Mouse (Mus musculus) MEL (cell line): ENCODE results near the gene Nhsl2. TPM values are rescaled to one million over a fixed set of nuclear protein-coding genes. Genes with fewer than 3 reads are reported as not detected.

Source experiments
- DNase-seq: peaks from one replicate; pipeline ENCODE4 v3.0.0; 2011; ENCODE audit warnings: low read depth, low spot score
- H3K27ac ChIP-seq: 2 replicates; pipeline ENCODE4 v1.5.1; 2012; ENCODE audit warnings: low read depth, mild to moderate bottlenecking, control low read depth, low read length, moderate library complexity; ENCODE audit not compliant: control insufficient read depth
- H3K27me3 ChIP-seq, 2 experiments: fragments of 150-350 bp in 1 of 2; sonication (generic) in 1 of 2; 2 replicates each; pipeline ENCODE4 v1.6.1; 2012; ENCODE audit warnings: low read length in 2 of 2, mild to moderate bottlenecking in 2 of 2, improper control_type of control experiment in 1 of 2, moderate library complexity in 1 of 2; ENCODE audit not compliant: insufficient read depth in 2 of 2, control insufficient read depth in 1 of 2
- H3K36me3 ChIP-seq, 2 experiments: 2 replicates each; pipeline ENCODE4 v1.6.1; 2012 to 2014; ENCODE audit warnings: low read length in 2 of 2, improper control_type of control experiment in 1 of 2, inconsistent platforms in 1 of 2, mild to moderate bottlenecking in 1 of 2; ENCODE audit not compliant: insufficient read depth in 2 of 2, control insufficient read depth in 1 of 2
- H3K4me1 ChIP-seq, 2 experiments: fragments of 150-350 bp in 1 of 2; sonication (generic) in 1 of 2; 2 replicates each; pipeline ENCODE4 v1.6.1; 2012; ENCODE audit warnings: low read length in 2 of 2, improper control_type of control experiment in 1 of 2, mild to moderate bottlenecking in 1 of 2; ENCODE audit not compliant: insufficient read depth in 2 of 2, control insufficient read depth in 1 of 2
- H3K4me3 ChIP-seq, 2 experiments: fragments of 150-350 bp in 1 of 2; sonication (generic) in 1 of 2; 2 replicates each; pipeline ENCODE4 v1.5.1; 2012; ENCODE audit warnings: low read depth in 2 of 2, low read length in 2 of 2, mild to moderate bottlenecking in 2 of 2, moderate library complexity in 2 of 2, control low read depth in 1 of 2, improper control_type of control experiment in 1 of 2; ENCODE audit not compliant: control insufficient read depth in 1 of 2, insufficient read depth in 1 of 2
- H3K79me2 ChIP-seq: 2 replicates; pipeline ENCODE4 v1.6.1; 2012; ENCODE audit warnings: mild to moderate bottlenecking, low read length, moderate library complexity; ENCODE audit not compliant: control insufficient read depth, poor library complexity, insufficient read depth
- H3K9ac ChIP-seq: 2 replicates; pipeline ENCODE4 v1.6.1; 2012; ENCODE audit warnings: low read depth, mild to moderate bottlenecking, control low read depth, low read length, moderate library complexity; ENCODE audit not compliant: control insufficient read depth, poor library complexity, severe bottlenecking
- H3K9me3 ChIP-seq: fragments of 150-350 bp; sonication (generic); replicated peaks from 2 replicates; pipeline ENCODE4 v1.6.1; 2012; ENCODE audit warnings: mild to moderate bottlenecking, low read length, improper control_type of control experiment, moderate library complexity; ENCODE audit not compliant: insufficient read depth
- BHLHE40 ChIP-seq: IDR thresholded peaks from 2 replicates; pipeline ENCODE4 v1.6.1; 2012; ENCODE audit warnings: low read depth, mild to moderate bottlenecking, inconsistent platforms, low read length, improper control_type of control experiment, borderline replicate concordance
- CHD2 ChIP-seq: IDR thresholded peaks from 2 replicates; pipeline ENCODE4 v1.6.1; 2011; ENCODE audit warnings: low read length, improper control_type of control experiment
- E2F4 ChIP-seq: IDR thresholded peaks from 2 replicates; pipeline ENCODE4 v1.6.1; 2011; ENCODE audit warnings: low read depth, low read length, improper control_type of control experiment, borderline replicate concordance
- ELF1 ChIP-seq: IDR thresholded peaks from 2 replicates; pipeline ENCODE4 v1.6.1; 2014; ENCODE audit warnings: low read depth, mild to moderate bottlenecking, inconsistent platforms, low read length, improper control_type of control experiment, moderate library complexity
- EP300 ChIP-seq, 2 experiments: IDR thresholded peaks; 2 replicates each; pipeline ENCODE4 v1.6.1; 2011; ENCODE audit warnings: improper control_type of control experiment in 2 of 2, low read length in 2 of 2, low read depth in 1 of 2, mild to moderate bottlenecking in 1 of 2
- ETS1 ChIP-seq: IDR thresholded peaks from 2 replicates; pipeline ENCODE4 v1.6.1; 2012; ENCODE audit warnings: low read depth, mild to moderate bottlenecking, inconsistent platforms, low read length, improper control_type of control experiment, moderate library complexity
- GABPA ChIP-seq: IDR thresholded peaks from 2 replicates; pipeline ENCODE4 v1.6.1; 2012; ENCODE audit warnings: low read depth, mild to moderate bottlenecking, inconsistent platforms, low read length, improper control_type of control experiment, moderate library complexity
- JUND ChIP-seq: IDR thresholded peaks from 2 replicates; pipeline ENCODE4 v1.6.1; 2011; ENCODE audit warnings: low read depth, mild to moderate bottlenecking, improper control_type of control experiment, low read length
- KAT2A ChIP-seq: conservative IDR thresholded peaks from 2 replicates; pipeline ENCODE4 v1.6.1; 2012; ENCODE audit warnings: low read depth, low read length, improper control_type of control experiment, inconsistent platforms
- MAX ChIP-seq: IDR thresholded peaks from 2 replicates; pipeline ENCODE4 v1.6.1; 2011; ENCODE audit warnings: low read length, improper control_type of control experiment
- MAZ ChIP-seq: IDR thresholded peaks from 2 replicates; pipeline ENCODE4 v1.6.1; 2012; ENCODE audit warnings: low read depth, mild to moderate bottlenecking, inconsistent platforms, low read length, improper control_type of control experiment
- MXI1 ChIP-seq: IDR thresholded peaks from 2 replicates; pipeline ENCODE4 v1.6.1; 2011; ENCODE audit warnings: mild to moderate bottlenecking, low read depth, low read length, improper control_type of control experiment
- MYC ChIP-seq: IDR thresholded peaks from 2 replicates; pipeline ENCODE4 v1.6.1; 2011; ENCODE audit warnings: low read depth, mild to moderate bottlenecking, low read length, improper control_type of control experiment, moderate library complexity
- NELFE ChIP-seq: IDR thresholded peaks from 2 replicates; pipeline ENCODE4 v1.6.1; 2011; ENCODE audit warnings: low read depth, low read length, improper control_type of control experiment
- SIN3A ChIP-seq: IDR thresholded peaks from 2 replicates; pipeline ENCODE4 v1.6.1; 2012; ENCODE audit warnings: low read length, improper control_type of control experiment, inconsistent platforms
- SMC3 ChIP-seq: IDR thresholded peaks from 2 replicates; pipeline ENCODE4 v1.6.1; 2011; ENCODE audit warnings: low read depth, low read length, improper control_type of control experiment
- TAL1 ChIP-seq: IDR thresholded peaks from 2 replicates; pipeline ENCODE4 v1.6.1; 2012; ENCODE audit warnings: mild to moderate bottlenecking, inconsistent platforms, low read length, moderate library complexity, mixed read lengths
- TBP ChIP-seq: IDR thresholded peaks from 2 replicates; pipeline ENCODE4 v1.8.0; 2011; ENCODE audit warnings: low read depth, low read length, improper control_type of control experiment
- USF1 ChIP-seq: IDR thresholded peaks from 2 replicates; pipeline ENCODE4 v1.6.1; 2014; ENCODE audit warnings: low read depth, mild to moderate bottlenecking, inconsistent platforms, low read length, improper control_type of control experiment, moderate library complexity
- USF2 ChIP-seq, 2 experiments: IDR thresholded peaks; 2 replicates each; pipeline ENCODE4 v1.6.1; 2011 to 2012; ENCODE audit warnings: improper control_type of control experiment in 2 of 2, low read length in 2 of 2, borderline replicate concordance in 1 of 2, inconsistent platforms in 1 of 2, low read depth in 1 of 2, mild to moderate bottlenecking in 1 of 2; ENCODE audit not compliant: insufficient read depth in 1 of 2
- ZKSCAN1 ChIP-seq: IDR thresholded peaks from 2 replicates; pipeline ENCODE4 v1.6.1; 2012; ENCODE audit warnings: low read depth, mild to moderate bottlenecking, inconsistent platforms, low read length, improper control_type of control experiment, moderate library complexity
- ZMIZ1 ChIP-seq: IDR thresholded peaks from 2 replicates; pipeline ENCODE4 v1.6.1; 2012; ENCODE audit warnings: low read depth, mild to moderate bottlenecking, inconsistent platforms, low read length, improper control_type of control experiment, moderate library complexity
- ZNF384 ChIP-seq: IDR thresholded peaks from 2 replicates; pipeline ENCODE4 v1.6.1; 2012; ENCODE audit warnings: low read depth, mild to moderate bottlenecking, inconsistent platforms, low read length, improper control_type of control experiment
- polyA plus RNA-seq, 2 experiments: library from polyadenylated mRNA; stranded (reverse) in 1 of 2; unstranded in 1 of 2; fragments of >175 nt in 1 of 2; fragments of >200 nt in 1 of 2; gene quantifications; 2 replicates each; pipeline versions ENCODE4 v1.2.1 to v1.2.4; 2012; ENCODE audit warnings: low replicate concordance in 2 of 2, low read depth in 1 of 2; ENCODE audit not compliant: insufficient read length in 2 of 2, insufficient read depth in 1 of 2, missing spikeins in 1 of 2
- total RNA-seq: library from RNA; depleted of rRNA; stranded (reverse); fragments of 300-350 nt; gene quantifications from 2 replicates; pipeline ENCODE4 v1.2.3, GENCODE M21; 2012

Nhsl2 gene
- total and polyA plus RNA-seq, 3 experiments, result 0.01 to 0.23 TPM; not detected in 1

- H3K9ac ChIP-seq, result no peak overlapping the region
- no peak for TF ChIP-seq GABPA
- no peak for TF ChIP-seq JUND
- TF ChIP-seq MXI1, result no peak
- no peak for TF ChIP-seq BHLHE40
- TF ChIP-seq E2F4, result no peak
- TF ChIP-seq TAL1, result no peak
- TF ChIP-seq ZNF384, result no peak
- no peak for TF ChIP-seq MYC
- no peak for TF ChIP-seq ZMIZ1
- no peak for TF ChIP-seq NELFE
- no peak for TF ChIP-seq MAX
- no peak for TF ChIP-seq MAZ
- no peak for TF ChIP-seq USF2 (IDR thresholded peaks at IDR 0.05; ENCODE audit: borderline replicate concordance in 1 of 2, insufficient read depth in 1 of 2, low read depth in 1 of 2, low read length in 2 of 2)
- no peak for TF ChIP-seq ETS1
- TF ChIP-seq KAT2A, result no peak
- TF ChIP-seq ELF1, result no peak
- TF ChIP-seq ZKSCAN1, result no peak
- TF ChIP-seq CHD2, result no peak
- TF ChIP-seq SMC3, result no peak
- H3K4me3 ChIP-seq, result no peak overlapping the region
- H3K79me2 ChIP-seq, result no peaks in the 10 kb centered on the region
- no peaks in the 10 kb centered on the region for H3K9me3 ChIP-seq
- DNase-seq, result no peak
- no peaks in the 10 kb centered on the region for H3K36me3 ChIP-seq
- no peak overlapping the region for H3K27ac ChIP-seq
- no peaks in the 10 kb centered on the region for H3K4me1 ChIP-seq
- H3K27me3 ChIP-seq, result peaks cover 0 to 2% of the 10 kb centered on the region in 2 experiments; a peak in 3 of 4 replicates
Observed at GRCm38 (mm10) chrX:102081573-102082279, 232.5 kb downstream of the Nhsl2 start.

GRCm38 (mm10) chrX:102082340-102082739 is 233.2 kb downstream of the Nhsl2 start:
- Histone ChIP-seq H3K79me2 (no peaks in the 10 kb centered on the region), H3K9ac (no peak overlapping the region), H3K4me3 (no peak overlapping the region), H3K27ac (no peak overlapping the region), H3K4me1 (no peaks in the 10 kb centered on the region), H3K9me3 (no peaks in the 10 kb centered on the region), H3K36me3 (no peaks in the 10 kb centered on the region), H3K27me3 (peaks cover 0 to 2% of the 10 kb centered on the region in 2 experiments; a peak in 3 of 4 replicates)
- no peak for DNase-seq
- TF ChIP-seq SMC3 (no peak), EP300 (IDR thresholded peaks at IDR 0.05; ENCODE audit: low read depth in 1 of 2, low read length in 2 of 2) (no peak), KAT2A (no peak), TBP (no peak), E2F4 (no peak), SIN3A (no peak), USF1 (no peak)
